Mouse (Mus musculus): ENCODE results near the gene BC052040. TPM values are rescaled to one million over a fixed set of nuclear protein-coding genes. Genes with fewer than 3 reads are reported as not detected.

Gene BC052040
- polyA plus RNA-seq, 1 experiment from 2014 or later = 9.6 TPM

GRCm38 (mm10) chr2:115724726-115725125 is 143.2 kb downstream of the BC052040 start:
- H3K4me1 ChIP-seq = peaks cover 4% of the 10 kb centered on the region; the same call in 1 of the 2 replicates
- H3K4me3 ChIP-seq = no peak overlapping the region
- H3K27ac ChIP-seq = no peak overlapping the region
- H3K9me3 ChIP-seq = no peaks in the 10 kb centered on the region
- H3K4me2 ChIP-seq = no peak overlapping the region
- no peaks in the 10 kb centered on the region for H3K36me3 ChIP-seq
- no peak overlapping the region for H3K9ac ChIP-seq
- no peak for ATAC-seq (ENCODE audit: insufficient number of reproducible peaks, low FRiP score, low TSS enrichment, low read depth)
- WGBS = 82% methylated on average over 6 of the region's 6 CpGs
- no peaks in the 10 kb centered on the region for H3K27me3 ChIP-seq

GRCm38 (mm10) chr2:115725503-115725902 is 144.0 kb downstream of the BC052040 start:
- Histone ChIP-seq H3K27ac (no peak overlapping the region), H3K9me3 (no peaks in the 10 kb centered on the region), H3K4me2 (no peak overlapping the region), H3K4me3 (no peak overlapping the region), H3K27me3 (no peaks in the 10 kb centered on the region), H3K36me3 (no peaks in the 10 kb centered on the region), H3K9ac (no peak overlapping the region), H3K4me1 (peaks cover 4% of the 10 kb centered on the region; the same call in 1 of the 2 replicates)
- no peak for ATAC-seq (ENCODE audit: insufficient number of reproducible peaks, low FRiP score, low TSS enrichment, low read depth)
- 39% methylated on average over 6 of the region's 6 CpGs for WGBS

GRCm38 (mm10) chr2:115725926-115726325 is 144.4 kb downstream of the BC052040 start:
- 37% methylated on average over 6 of the region's 6 CpGs for WGBS
- Histone ChIP-seq H3K4me1 (peaks cover 4% of the 10 kb centered on the region; the same call in 1 of the 2 replicates), H3K4me2 (no peak overlapping the region), H3K36me3 (0 out of 2 replicates have a peak, but pooled peaks cover 2% of the 10 kb centered on the region), H3K9ac (no peak overlapping the region), H3K27me3 (no peaks in the 10 kb centered on the region), H3K9me3 (no peaks in the 10 kb centered on the region), H3K4me3 (no peak overlapping the region), H3K27ac (no peak overlapping the region)
- ATAC-seq (ENCODE audit: insufficient number of reproducible peaks, low FRiP score, low TSS enrichment, low read depth) = no peak

- no peak overlapping the region for H3K27ac ChIP-seq
- no peak for ATAC-seq (ENCODE audit: insufficient number of reproducible peaks, low FRiP score, low TSS enrichment, low read depth)
- H3K4me3 ChIP-seq = no peak overlapping the region
- peaks cover 4% of the 10 kb centered on the region; the same call in 1 of the 2 replicates for H3K4me1 ChIP-seq
- 0 out of 2 replicates have a peak, but pooled peaks cover 2% of the 10 kb centered on the region for H3K36me3 ChIP-seq
- H3K27me3 ChIP-seq = no peaks in the 10 kb centered on the region
- no peak overlapping the region for H3K9ac ChIP-seq
- H3K9me3 ChIP-seq = no peaks in the 10 kb centered on the region
- 65% methylated on average over 5 of the region's 5 CpGs for WGBS
- no peak overlapping the region for H3K4me2 ChIP-seq
These were observed 145.3 kb downstream of the BC052040 start for GRCm38 (mm10) chr2:115726806-115727205.

- H3K9ac ChIP-seq = no peak overlapping the region
- no peak for ATAC-seq (ENCODE audit: insufficient number of reproducible peaks, low FRiP score, low TSS enrichment, low read depth)
- 88% methylated on average over 6 of the region's 6 CpGs for whole genome bisulfite sequencing
These were observed 147.1 kb downstream of the BC052040 start for GRCm38 (mm10) chr2:115728627-115729026.

GRCm38 (mm10) chr2:115730502-115730901 is 149.0 kb downstream of the BC052040 start:
- Histone ChIP-seq H3K9me3 (no peaks in the 10 kb centered on the region), H3K27ac (no peak overlapping the region), H3K4me3 (no peak overlapping the region), H3K36me3 (0 out of 2 replicates have a peak, but pooled peaks cover 2% of the 10 kb centered on the region), H3K9ac (no peak overlapping the region), H3K4me2 (no peak overlapping the region), H3K4me1 (no peaks in the 10 kb centered on the region; the same call in 1 of the 2 replicates), H3K27me3 (no peaks in the 10 kb centered on the region)
- no peak for ATAC-seq (ENCODE audit: insufficient number of reproducible peaks, low FRiP score, low TSS enrichment, low read depth)
- WGBS = 74% methylated on average over 6 of the region's 6 CpGs

More at GRCm38 (mm10) chr2:115728627-115729026, 147.1 kb downstream of the BC052040 start:
- no peak overlapping the region for H3K27ac ChIP-seq
- H3K4me3 ChIP-seq = no peak overlapping the region
- 0 out of 2 replicates have a peak, but pooled peaks cover 2% of the 10 kb centered on the region for H3K36me3 ChIP-seq
- H3K9me3 ChIP-seq = no peaks in the 10 kb centered on the region
- H3K4me2 ChIP-seq = no peak overlapping the region
- no peaks in the 10 kb centered on the region; the same call in 1 of the 2 replicates for H3K4me1 ChIP-seq
- no peaks in the 10 kb centered on the region for H3K27me3 ChIP-seq

- Histone ChIP-seq H3K9ac (no peak overlapping the region), H3K27ac (no peak overlapping the region), H3K4me1 (no peaks in the 10 kb centered on the region; the same call in 1 of the 2 replicates), H3K4me3 (no peak overlapping the region), H3K4me2 (no peak overlapping the region), H3K36me3 (0 out of 2 replicates have a peak, but pooled peaks cover 2% of the 10 kb centered on the region), H3K9me3 (no peaks in the 10 kb centered on the region), H3K27me3 (no peaks in the 10 kb centered on the region)
- no peak for ATAC-seq (ENCODE audit: insufficient number of reproducible peaks, low FRiP score, low TSS enrichment, low read depth)
- 66% methylated on average over 3 of the region's 3 CpGs for WGBS
These were observed 149.7 kb downstream of the BC052040 start for GRCm38 (mm10) chr2:115731171-115731570.

GRCm38 (mm10) chr2:115732572-115732971 is 151.1 kb downstream of the BC052040 start:
- Histone ChIP-seq H3K36me3 (0 out of 2 replicates have a peak, but pooled peaks cover 2% of the 10 kb centered on the region), H3K9me3 (no peaks in the 10 kb centered on the region), H3K4me2 (no peak overlapping the region), H3K4me1 (no peaks in the 10 kb centered on the region; the same call in 1 of the 2 replicates), H3K9ac (no peak overlapping the region), H3K27ac (no peak overlapping the region), H3K4me3 (no peak overlapping the region), H3K27me3 (no peaks in the 10 kb centered on the region)
- WGBS = 84% methylated on average over 4 of the region's 4 CpGs
- ATAC-seq (ENCODE audit: insufficient number of reproducible peaks, low FRiP score, low TSS enrichment, low read depth) = no peak

GRCm38 (mm10) chr2:115733017-115733692 is 151.6 kb downstream of the BC052040 start:
- Histone ChIP-seq H3K27ac (no peak overlapping the region), H3K27me3 (no peaks in the 10 kb centered on the region), H3K36me3 (0 out of 2 replicates have a peak, but pooled peaks cover 2% of the 10 kb centered on the region), H3K4me1 (no peaks in the 10 kb centered on the region; the same call in 1 of the 2 replicates), H3K4me2 (no peak overlapping the region), H3K9ac (no peak overlapping the region), H3K9me3 (no peaks in the 10 kb centered on the region), H3K4me3 (no peak overlapping the region)
- WGBS = 38% methylated on average over 8 of the region's 8 CpGs
- no peak for ATAC-seq (ENCODE audit: insufficient number of reproducible peaks, low FRiP score, low TSS enrichment, low read depth)

- 88% methylated on average over 6 of the region's 6 CpGs for WGBS
- H3K36me3 ChIP-seq = 0 out of 2 replicates have a peak, but pooled peaks cover 2% of the 10 kb centered on the region
- H3K27ac ChIP-seq = no peak overlapping the region
These were observed 153.3 kb downstream of the BC052040 start for GRCm38 (mm10) chr2:115734850-115735249.

GRCm38 (mm10) chr2:115736416-115736815 is 154.9 kb downstream of the BC052040 start:
- no peaks in the 10 kb centered on the region; the same call in 1 of the 2 replicates for H3K4me1 ChIP-seq
- no peak overlapping the region for H3K4me3 ChIP-seq
- H3K27me3 ChIP-seq = no peaks in the 10 kb centered on the region
- H3K4me2 ChIP-seq = no peak overlapping the region
- no peaks in the 10 kb centered on the region for H3K9me3 ChIP-seq
- H3K36me3 ChIP-seq = no peaks in the 10 kb centered on the region
- 81% methylated on average over 3 of the region's 3 CpGs for WGBS
- no peak for ATAC-seq (ENCODE audit: insufficient number of reproducible peaks, low FRiP score, low TSS enrichment, low read depth)
- no peak overlapping the region for H3K27ac ChIP-seq
- H3K9ac ChIP-seq = no peak overlapping the region

More at GRCm38 (mm10) chr2:115734850-115735249, 153.3 kb downstream of the BC052040 start:
- no peaks in the 10 kb centered on the region for H3K9me3 ChIP-seq
- no peak overlapping the region for H3K4me2 ChIP-seq
- H3K4me3 ChIP-seq = no peak overlapping the region
- H3K27me3 ChIP-seq = no peaks in the 10 kb centered on the region
- H3K4me1 ChIP-seq = no peaks in the 10 kb centered on the region; the same call in 1 of the 2 replicates
- H3K9ac ChIP-seq = no peak overlapping the region
- no peak for ATAC-seq (ENCODE audit: insufficient number of reproducible peaks, low FRiP score, low TSS enrichment, low read depth)

- Histone ChIP-seq H3K27me3 (no peaks in the 10 kb centered on the region), H3K27ac (no peak overlapping the region), H3K4me3 (no peak overlapping the region), H3K36me3 (no peaks in the 10 kb centered on the region), H3K9me3 (no peaks in the 10 kb centered on the region), H3K9ac (no peak overlapping the region), H3K4me2 (no peak overlapping the region), H3K4me1 (peaks cover 3% of the 10 kb centered on the region; the same call in 1 of the 2 replicates)
- ATAC-seq (ENCODE audit: insufficient number of reproducible peaks, low FRiP score, low TSS enrichment, low read depth) = no peak
- 35% methylated on average over 2 of the region's 2 CpGs for WGBS
These were observed 156.4 kb downstream of the BC052040 start for GRCm38 (mm10) chr2:115737966-115738365.

Data from limb, embryonic 15.5 days (tissue).